Comparison of ENCODE assay signal across 8 mouse cellular contexts in the genomic region with DNA sequence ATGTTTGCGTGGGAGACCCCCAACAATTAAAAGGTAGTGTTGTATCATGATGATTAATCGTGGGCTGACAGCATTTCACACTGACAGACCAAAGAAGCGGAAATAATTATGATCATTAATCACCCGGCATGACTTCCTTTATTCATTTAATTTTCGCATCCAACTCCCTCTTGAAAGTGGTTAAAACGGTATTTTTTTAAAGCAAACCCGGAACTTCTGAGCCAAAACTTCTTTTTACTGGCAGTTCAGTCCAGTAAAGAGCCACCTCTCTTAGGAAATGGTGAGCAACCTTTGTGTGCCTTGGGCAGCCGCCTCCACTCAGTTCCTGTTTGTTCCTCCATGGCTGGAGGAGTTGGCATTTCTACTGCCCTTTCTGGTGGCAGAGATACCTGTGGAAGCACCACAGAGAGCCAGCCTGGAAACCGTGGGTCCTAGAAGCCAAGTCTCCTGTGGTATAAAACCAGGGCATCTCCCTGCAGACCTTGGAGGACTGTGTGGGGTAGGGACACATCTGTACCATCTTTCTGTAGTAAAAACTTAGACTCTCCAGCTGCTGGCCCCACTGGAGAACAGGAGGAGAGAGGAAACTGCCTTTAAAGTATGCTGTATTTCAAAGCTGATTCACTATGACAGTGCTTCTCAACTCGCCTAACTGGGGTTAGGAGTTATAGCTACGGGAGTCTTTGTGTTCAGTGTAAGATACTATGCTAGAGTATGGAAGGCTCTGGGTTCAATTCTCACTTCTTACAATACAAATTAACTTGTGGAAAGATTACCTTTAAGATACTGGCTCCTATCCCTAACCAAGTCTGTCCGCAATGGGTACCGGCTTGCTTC. TPM values are rescaled to one million over a fixed set of nuclear protein-coding genes. Genes with fewer than 3 reads are reported as not detected.
DNase-seq lines count a peak whose midpoint lies in the region; ATAC-seq and TF ChIP-seq lines count a peak whose summit lies in the region.

No protein-coding gene starts in this region.

- H3K27ac ChIP-seq in layer of hippocampus, adult 2 months: peak overlapping the region; percentile 91
- peak overlapping the region; percentile 47 for H3K27ac ChIP-seq in brown adipose tissue, adult 24 weeks (replicated peaks; ENCODE audit: low read depth, low read length)
- H3K27ac ChIP-seq in heart, postnatal 0 days (ENCODE audit: low read depth): peak overlapping the region; percentile 89
- H3K27ac ChIP-seq in limb, embryonic 12.5 days: peak overlapping the region; percentile 68; the same call in 1 of the 2 replicates
- no peak overlapping the region for H3K27ac ChIP-seq in midbrain, embryonic 14.5 days (replicated peaks; ENCODE audit: low read depth, low read length)

- WGBS in heart, postnatal 0 days: 33% methylated on average over 13 of the region's 13 CpGs
- WGBS in limb, embryonic 12.5 days: 36% methylated on average over 13 of the region's 13 CpGs
- WGBS in midbrain, embryonic 14.5 days: 48% methylated on average over 13 of the region's 13 CpGs

- peak overlapping the region; percentile 92 for H3K9ac ChIP-seq in heart, postnatal 0 days (replicated peaks; ENCODE audit: low read depth, low read length)
- peak overlapping the region; percentile 90 for H3K9ac ChIP-seq in limb, embryonic 12.5 days (replicated peaks)
- H3K9ac ChIP-seq in midbrain, embryonic 14.5 days (replicated peaks; ENCODE audit: low read length): peak overlapping the region; percentile 83

- no peaks in the 10 kb centered on the region for H3K27me3 ChIP-seq in heart, postnatal 0 days (ENCODE audit: control insufficient read depth, insufficient read depth, low read length)
- H3K27me3 ChIP-seq in limb, embryonic 12.5 days: no peaks in the 10 kb centered on the region
- no peaks in the 10 kb centered on the region for H3K27me3 ChIP-seq in midbrain, embryonic 14.5 days (ENCODE audit: control insufficient read depth, insufficient read depth, low read length)

- no peak for TF ChIP-seq CTCF in layer of hippocampus, adult 2 months (conservative IDR thresholded peaks at IDR 0.05)
- no peak for TF ChIP-seq CTCF in heart, postnatal 0 days (IDR thresholded peaks at IDR 0.05; ENCODE audit: low read depth)

- peaks cover 2% of the 10 kb centered on the region; the same call in 1 of the 2 replicates for H3K4me1 ChIP-seq in brown adipose tissue, adult 24 weeks (ENCODE audit: control insufficient read depth, insufficient read depth, insufficient read length, low read length)
- peaks cover 12% of the 10 kb centered on the region; the same call in 1 of the 2 replicates for H3K4me1 ChIP-seq in heart, postnatal 0 days (ENCODE audit: control insufficient read depth, insufficient read depth)
- H3K4me1 ChIP-seq in limb, embryonic 12.5 days (replicated peaks): 0 out of 2 replicates have a peak, but pooled peaks cover 12% of the 10 kb centered on the region
- peaks cover 11% of the 10 kb centered on the region for H3K4me1 ChIP-seq in midbrain, embryonic 14.5 days (ENCODE audit: control insufficient read depth, insufficient read depth, low read length)

- no peak for DNase-seq in layer of hippocampus, adult 2 months (ENCODE audit: low spot score in 2 of 2)
- DNase-seq in layer of hippocampus, postnatal 36 days: no peak
- no peak for DNase-seq in heart, postnatal 0 days (ENCODE audit: low spot score)
- no peak for DNase-seq in midbrain, embryonic 14.5 days
- DNase-seq in frontal cortex, adult 2 months (ENCODE audit: extremely low spot score in 1 of 2, low spot score in 1 of 2): no peak
- DNase-seq in frontal cortex, postnatal 14 days (ENCODE audit: low spot score in 2 of 2): no peak

- no peaks in the 10 kb centered on the region for H3K9me3 ChIP-seq in heart, postnatal 0 days (replicated peaks; ENCODE audit: control insufficient read depth, low read length)
- no peaks in the 10 kb centered on the region for H3K9me3 ChIP-seq in limb, embryonic 12.5 days
- H3K9me3 ChIP-seq in midbrain, embryonic 14.5 days (ENCODE audit: control insufficient read depth, low read length): no peaks in the 10 kb centered on the region

- H3K36me3 ChIP-seq in heart, postnatal 0 days (replicated peaks; ENCODE audit: control insufficient read depth, insufficient read depth, low read length): no peaks in the 10 kb centered on the region
- H3K36me3 ChIP-seq in limb, embryonic 12.5 days: no peaks in the 10 kb centered on the region
- no peaks in the 10 kb centered on the region for H3K36me3 ChIP-seq in midbrain, embryonic 14.5 days (ENCODE audit: control insufficient read depth, insufficient read depth, low read length)

- TF ChIP-seq EP300 in heart, postnatal 0 days (IDR thresholded peaks at IDR 0.05; ENCODE audit: low read depth): no peak

- ATAC-seq in heart, postnatal 0 days (ENCODE audit: insufficient read depth, low read depth): no peak
- no peak for ATAC-seq in limb, embryonic 12.5 days (ENCODE audit: insufficient number of reproducible peaks, insufficient read depth, low FRiP score, low TSS enrichment, low read depth)
- no peak for ATAC-seq in midbrain, embryonic 14.5 days (ENCODE audit: low FRiP score, low TSS enrichment)

- H3K4me3 ChIP-seq in layer of hippocampus, adult 2 months: peak overlapping the region; percentile 78
- H3K4me3 ChIP-seq in brown adipose tissue, adult 24 weeks (ENCODE audit: insufficient read depth, low read depth, low read length): peak overlapping the region; percentile 87
- peak overlapping the region; percentile 90 for H3K4me3 ChIP-seq in heart, postnatal 0 days (ENCODE audit: low read depth, low read length)
- peak overlapping the region; percentile 80 for H3K4me3 ChIP-seq in limb, embryonic 12.5 days (replicated peaks)
- H3K4me3 ChIP-seq in midbrain, embryonic 14.5 days (replicated peaks; ENCODE audit: low read depth, low read length): peak overlapping the region; percentile 75

- peak overlapping the region; percentile 92 for H3K4me2 ChIP-seq in heart, postnatal 0 days (ENCODE audit: low read depth, low read length)
- H3K4me2 ChIP-seq in limb, embryonic 12.5 days: peak overlapping the region; percentile 64
- H3K4me2 ChIP-seq in midbrain, embryonic 14.5 days (ENCODE audit: low read length): peak overlapping the region; percentile 60

RNA-seq across cellular contexts. Expression of gene Dap, which starts 0.9 kb away (rescaled TPM):
- 1 to 10 TPM; 8.9 to 9.2 TPM for total RNA-seq in layer of hippocampus, adult 2 months (2021)
- total RNA-seq in layer of hippocampus, postnatal 36 days (2021): 1 to 10 TPM; 6.5 to 7.4 TPM
- 63.0 and 102 TPM in 2 replicates for polyA plus RNA-seq in brown adipose tissue, adult 24 weeks (2012; ENCODE audit: insufficient read depth, insufficient read length, missing spikeins)
- 36.8 and 162 TPM in 2 replicates for total RNA-seq in heart, postnatal 0 days (2014; rRNA removed; ENCODE audit: low replicate concordance)
- polyA plus RNA-seq in heart, postnatal 0 days (2015; fragmentation: Nextera tagmentation; extraction: Ambion mirVana): 47.5 and 50.3 TPM in 2 replicates
- polyA plus RNA-seq in limb, embryonic 12.5 days (2016; fragmentation: Nextera tagmentation; extraction: Ambion mirVana): 66.3 and 68.8 TPM in 2 replicates
- polyA plus RNA-seq in midbrain, embryonic 14.5 days (2014; fragmentation: Nextera tagmentation; extraction: Ambion mirVana): 21.3 and 27.4 TPM in 2 replicates
- 13.3 and 14.9 TPM in 2 replicates for polyA plus RNA-seq in frontal cortex, adult 2 months (2012; rRNA removed)
